Mouse (Mus musculus) midbrain, embryonic 16.5 days (tissue): Measurements from ENCODE around the gene Adipor1. TPM values are rescaled to one million over a fixed set of nuclear protein-coding genes. Genes with fewer than 3 reads are reported as not detected.

ENCODE experiments used
- ATAC-seq: fragments of 200-750 bp; cut with Nextera tagmentation; 2 replicates; pipeline ENCODE4 v1.8.0; 2017; ENCODE audit warnings: moderate TSS enrichment
- H3K27ac ChIP-seq: fragments of 300-500 bp; sonication (generic); 2 replicates; pipeline ENCODE4 v1.5.1; 2014; ENCODE audit warnings: mild to moderate bottlenecking, low read length, mixed read lengths
- H3K27me3 ChIP-seq: fragments of 300-500 bp; sonication (generic); 2 replicates; pipeline ENCODE4 v1.6.1; 2014; ENCODE audit warnings: low read depth, low read length, mixed read lengths; ENCODE audit not compliant: control insufficient read depth, insufficient read depth
- H3K36me3 ChIP-seq: fragments of 300-500 bp; sonication (generic); 2 replicates; pipeline ENCODE4 v1.6.1; 2014; ENCODE audit warnings: mild to moderate bottlenecking, low read length, moderate library complexity, mixed read lengths; ENCODE audit not compliant: control insufficient read depth, insufficient read depth
- H3K4me1 ChIP-seq: fragments of 300-500 bp; sonication (generic); 2 replicates; pipeline ENCODE4 v1.6.1; 2014; ENCODE audit warnings: mild to moderate bottlenecking, low read length, mixed read lengths; ENCODE audit not compliant: control insufficient read depth, insufficient read depth
- H3K4me2 ChIP-seq: fragments of 300-500 bp; sonication (generic); 2 replicates; pipeline ENCODE4 v1.6.1; 2014; ENCODE audit warnings: mild to moderate bottlenecking, low read length, mixed read lengths
- H3K4me3 ChIP-seq: fragments of 300-500 bp; sonication (generic); 2 replicates; pipeline ENCODE4 v1.5.1; 2014; ENCODE audit warnings: low read depth, mild to moderate bottlenecking, low read length, moderate library complexity, mixed read lengths
- H3K9ac ChIP-seq: fragments of 300-500 bp; sonication (generic); 2 replicates; pipeline ENCODE4 v1.6.1; 2014; ENCODE audit warnings: low read depth, low read length, mixed read lengths
- H3K9me3 ChIP-seq: fragments of 300-500 bp; sonication (generic); replicated peaks from 2 replicates; pipeline ENCODE4 v1.6.1; 2014; ENCODE audit warnings: mild to moderate bottlenecking, low read length, mixed read lengths; ENCODE audit not compliant: control insufficient read depth, poor library complexity, severe bottlenecking
- WGBS: fragments of 180-500 bp; shearing (Covaris S2); extraction: QIAGEN DNeasy Blood & Tissue Kit; methylation state at CpG from one replicate; pipeline ENCODE4 v1.1.7; 2014; 5-methylcytosine and 5-hydroxymethylcytosine counted together
- polyA plus RNA-seq: library from polyadenylated mRNA; unstranded; fragments of >200 nt; fragmentation: Nextera tagmentation; extraction: Ambion mirVana; gene quantifications from 2 replicates; pipeline ENCODE4 v1.2.1, GENCODE M21; 2015

The Adipor1 gene
- polyA plus RNA-seq, 1 experiment from 2014 or later: 82.6 TPM

DNA sequence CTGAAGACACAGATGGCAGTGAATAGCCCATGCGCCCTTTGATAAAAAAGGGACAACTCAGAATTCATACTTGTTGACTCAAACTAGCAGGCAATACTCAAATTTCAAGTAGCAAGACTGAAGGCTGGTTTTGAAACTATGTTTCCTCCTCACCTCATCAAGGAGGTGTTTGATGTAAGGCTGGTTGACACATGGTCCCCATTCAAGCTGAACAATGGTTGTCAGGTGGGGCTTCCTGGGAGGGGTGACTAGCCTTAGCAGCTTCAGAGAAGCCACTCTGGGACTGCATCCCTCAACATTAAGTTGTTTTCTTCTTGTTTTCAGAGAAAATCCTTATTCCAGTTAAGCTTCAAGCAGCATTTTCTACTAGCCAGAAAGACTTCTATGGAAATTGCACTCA, 29.5 kb upstream of the Adipor1 start, which contains the start of gene 4933406M09Rik:
Gene 4933406M09Rik, plus strand, starts transcription at position 275 of the 400 bp plus-strand sequence.
- no peak within 1 kb of the TSS for H3K27ac ChIP-seq
- H3K27me3 ChIP-seq: no peaks in the 10 kb centered on the region; the same call in 1 of the 2 replicates
- H3K4me3 ChIP-seq: no peak within 1 kb of the TSS
- H3K4me2 ChIP-seq: no peak within 1 kb of the TSS
- WGBS: 96% methylated on average over 1 of the region's 1 CpGs
- ATAC-seq: no peak
- no peak within 1 kb of the TSS for H3K9ac ChIP-seq
- H3K4me1 ChIP-seq: peaks cover 13% of the 10 kb centered on the region
- peaks cover 3% of the 10 kb centered on the region; the same call in 1 of the 2 replicates for H3K9me3 ChIP-seq
- no peaks in the 10 kb centered on the region for H3K36me3 ChIP-seq

DNA sequence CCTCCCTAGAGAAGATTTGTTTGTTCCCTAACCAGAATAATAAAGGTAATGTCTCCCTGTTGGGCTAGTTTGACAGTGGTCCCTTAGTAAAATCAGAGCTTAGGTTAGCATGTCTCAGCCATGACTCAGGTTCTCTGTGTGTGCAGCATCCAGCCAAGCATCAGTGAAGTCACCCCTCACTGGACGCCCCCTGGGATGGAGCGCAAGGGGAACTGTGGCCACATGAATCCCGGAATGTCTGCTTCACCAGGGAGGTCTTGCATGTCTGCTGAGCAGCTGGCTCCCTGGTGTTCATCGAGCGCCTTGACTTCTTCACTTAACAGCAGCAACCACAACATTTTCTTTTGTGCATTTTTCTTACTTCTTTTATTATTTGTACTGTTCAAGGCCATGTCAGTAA, 21.4 kb upstream of the Adipor1 start:
- no peak overlapping the region for H3K9ac ChIP-seq
- no peak for ATAC-seq
- no peak overlapping the region for H3K4me3 ChIP-seq
- no peaks in the 10 kb centered on the region for H3K36me3 ChIP-seq
- WGBS: 53% methylated on average over 5 of the region's 5 CpGs
- H3K9me3 ChIP-seq: no peaks in the 10 kb centered on the region
- no peak overlapping the region for H3K27ac ChIP-seq
- no peak overlapping the region for H3K4me2 ChIP-seq
- H3K27me3 ChIP-seq: no peaks in the 10 kb centered on the region
- H3K4me1 ChIP-seq: no peaks in the 10 kb centered on the region

DNA sequence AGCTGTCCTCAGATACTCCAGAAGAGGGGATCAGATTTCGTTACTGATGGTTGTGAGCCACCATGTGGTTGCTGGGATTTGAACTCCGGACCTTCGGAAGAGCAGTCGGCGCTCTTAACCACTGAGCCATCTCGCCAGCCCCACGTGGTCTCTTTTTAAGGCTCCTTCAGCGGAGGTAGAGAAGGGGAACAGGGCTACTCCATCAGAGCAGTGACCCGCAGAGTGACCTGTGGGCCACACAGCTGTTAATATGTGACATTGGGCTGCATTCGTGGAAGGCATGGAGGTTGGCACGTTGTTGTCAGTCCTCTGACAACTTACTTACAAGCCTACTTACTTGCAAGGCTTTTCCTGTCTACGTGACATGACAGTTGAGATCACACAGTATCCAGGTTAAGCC, 17.0 kb upstream of the Adipor1 start:
- no peak for ATAC-seq
- H3K36me3 ChIP-seq: no peaks in the 10 kb centered on the region
- H3K9me3 ChIP-seq: no peaks in the 10 kb centered on the region
- no peak overlapping the region for H3K4me3 ChIP-seq
- no peaks in the 10 kb centered on the region; the same call in 1 of the 2 replicates for H3K27me3 ChIP-seq
- no peak overlapping the region for H3K9ac ChIP-seq
- H3K4me2 ChIP-seq: no peak overlapping the region
- H3K27ac ChIP-seq: no peak overlapping the region
- WGBS: 92% methylated on average over 12 of the region's 12 CpGs
- no peaks in the 10 kb centered on the region for H3K4me1 ChIP-seq

DNA sequence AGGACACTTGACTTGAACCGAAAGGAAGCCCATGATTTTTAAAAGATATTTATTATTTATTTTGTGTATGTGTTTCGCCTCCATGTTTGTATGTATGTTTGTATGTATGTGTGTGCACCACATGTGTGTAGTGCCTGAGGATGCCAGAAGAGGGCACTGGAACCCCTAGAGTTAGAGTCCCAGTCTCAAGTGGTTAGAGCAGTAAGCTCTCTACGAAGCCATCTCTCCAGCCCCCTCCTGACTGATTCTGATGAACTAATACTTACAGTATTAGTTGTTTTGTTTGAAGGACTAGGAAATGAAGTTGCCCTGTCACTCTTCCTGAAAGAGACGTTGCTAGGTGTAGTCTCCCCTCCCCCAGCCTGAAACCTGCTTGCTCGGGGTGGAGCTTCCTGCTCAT, 15.4 kb upstream of the Adipor1 start:
- H3K27ac ChIP-seq: no peak overlapping the region
- H3K4me3 ChIP-seq: no peak overlapping the region
- H3K9me3 ChIP-seq: no peaks in the 10 kb centered on the region
- WGBS: 59% methylated on average over 5 of the region's 5 CpGs
- H3K36me3 ChIP-seq: no peaks in the 10 kb centered on the region
- no peak for ATAC-seq
- H3K4me2 ChIP-seq: no peak overlapping the region
- H3K9ac ChIP-seq: no peak overlapping the region
- H3K27me3 ChIP-seq: no peaks in the 10 kb centered on the region; the same call in 1 of the 2 replicates
- no peaks in the 10 kb centered on the region for H3K4me1 ChIP-seq

DNA sequence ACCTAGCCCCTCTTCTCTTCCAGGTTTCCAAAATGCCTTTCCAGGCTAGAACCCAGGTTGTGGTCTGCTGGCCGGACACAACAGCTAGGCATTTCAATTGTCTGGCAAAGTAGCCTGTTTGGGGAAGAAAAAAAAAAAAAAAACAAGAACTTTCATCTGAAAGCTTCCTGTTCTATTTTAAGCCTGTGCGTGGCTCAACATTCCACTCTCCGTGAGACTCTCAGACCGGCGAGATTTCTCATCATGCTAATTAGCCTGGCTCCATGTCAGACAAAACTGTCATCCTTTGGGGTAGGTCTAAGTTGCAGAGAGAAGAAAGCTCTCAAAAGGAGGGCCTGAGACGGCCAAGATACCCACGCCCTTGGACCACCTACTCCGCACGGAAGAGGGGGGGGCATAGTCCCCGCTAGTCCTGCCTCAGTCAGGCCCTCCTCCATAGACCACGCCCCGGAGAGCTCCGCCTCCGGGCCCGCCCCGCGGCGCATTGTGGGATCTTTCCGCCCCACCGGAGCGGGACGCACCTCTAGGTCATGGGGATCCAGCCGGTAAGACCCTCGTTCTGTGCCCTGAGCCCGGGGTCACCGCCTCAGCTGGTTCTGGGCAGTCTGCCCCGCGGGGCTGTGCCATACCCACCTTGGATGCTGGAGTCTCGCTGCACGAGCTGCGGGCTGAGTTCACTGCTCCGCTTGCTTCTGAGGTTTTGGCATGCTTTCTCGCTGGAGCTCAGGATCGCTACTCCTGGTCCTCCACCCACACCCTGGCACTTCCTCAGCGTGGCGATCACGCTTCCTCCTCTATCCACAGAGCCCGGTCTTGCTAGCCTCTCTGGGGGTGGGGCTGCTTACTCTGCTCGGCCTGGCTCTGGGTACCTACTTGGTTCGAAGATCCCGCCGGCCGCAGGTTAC, 9.4 kb upstream of the Adipor1 start, which contains the start of gene Cyb5r1:
Gene Cyb5r1, plus strand, starts transcription at position 51 of the 905 bp plus-strand sequence.
- H3K4me1 ChIP-seq: no peaks in the 10 kb centered on the region
- H3K36me3 ChIP-seq: no peaks in the 10 kb centered on the region
- peak within 1 kb of the TSS; percentile 59 for H3K4me3 ChIP-seq
- WGBS: under 1% methylated on average over 43 of the region's 43 CpGs
- H3K9me3 ChIP-seq: no peaks in the 10 kb centered on the region
- ATAC-seq: peak; percentile 93
- H3K4me2 ChIP-seq: peak within 1 kb of the TSS; percentile 90
- H3K9ac ChIP-seq: peak within 1 kb of the TSS; percentile 72
- H3K27me3 ChIP-seq: no peaks in the 10 kb centered on the region
- H3K27ac ChIP-seq: 0 out of 2 replicates have a peak within 1 kb of the TSS, but pooled peaks have one; percentile 8

DNA sequence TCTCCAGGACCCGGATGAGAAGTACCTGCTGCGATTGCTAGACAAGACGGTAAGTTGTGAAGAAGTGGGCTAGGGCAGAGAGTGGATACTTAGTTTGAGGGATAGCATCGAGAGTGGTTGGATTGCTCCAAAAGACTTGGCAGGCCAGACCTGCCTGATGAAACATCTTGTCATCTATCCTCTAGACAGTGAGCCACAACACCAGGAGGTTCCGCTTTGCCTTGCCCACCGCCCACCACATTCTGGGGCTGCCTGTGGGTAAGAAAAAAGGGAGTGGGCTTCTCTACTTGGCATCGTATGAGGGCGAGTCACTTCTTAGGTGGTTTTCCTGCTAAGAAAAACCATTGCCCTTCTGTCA, 8.8 kb upstream of the Adipor1 start:
- Histone ChIP-seq H3K9ac (peak overlapping the region; percentile 72), H3K9me3 (no peaks in the 10 kb centered on the region), H3K27ac (no peak overlapping the region), H3K4me3 (peak overlapping the region; percentile 59), H3K36me3 (no peaks in the 10 kb centered on the region), H3K4me2 (peak overlapping the region; percentile 90), H3K27me3 (no peaks in the 10 kb centered on the region), H3K4me1 (no peaks in the 10 kb centered on the region)
- ATAC-seq: peak; percentile 67
- WGBS: 39% methylated on average over 8 of the region's 8 CpGs

DNA sequence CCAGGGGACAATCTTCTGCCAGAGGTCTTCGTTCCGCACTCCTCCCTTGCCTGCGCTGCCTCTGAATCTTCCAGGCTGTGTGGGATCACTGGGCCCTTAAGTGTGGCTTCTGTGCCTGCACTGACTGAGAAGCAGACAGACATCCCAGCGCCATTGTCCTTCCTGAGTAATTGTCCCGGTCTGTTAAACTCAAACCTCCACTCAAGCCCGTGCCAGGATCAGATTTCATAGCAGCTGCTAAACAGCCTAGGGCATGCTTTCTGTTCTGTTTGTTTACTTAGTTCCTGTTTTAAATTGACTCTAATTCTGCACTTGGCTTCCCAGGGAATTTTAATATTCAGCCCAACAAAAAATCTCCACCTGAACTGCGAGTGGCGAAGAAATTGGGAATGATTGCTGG, 7.1 kb upstream of the Adipor1 start:
- no peaks in the 10 kb centered on the region for H3K4me1 ChIP-seq
- no peak overlapping the region for H3K4me3 ChIP-seq
- H3K9me3 ChIP-seq: no peaks in the 10 kb centered on the region
- no peak overlapping the region for H3K4me2 ChIP-seq
- no peak overlapping the region for H3K27ac ChIP-seq
- no peaks in the 10 kb centered on the region for H3K36me3 ChIP-seq
- no peaks in the 10 kb centered on the region for H3K27me3 ChIP-seq
- no peak for ATAC-seq
- 76% methylated on average over 8 of the region's 8 CpGs for WGBS
- H3K9ac ChIP-seq: no peak overlapping the region

DNA sequence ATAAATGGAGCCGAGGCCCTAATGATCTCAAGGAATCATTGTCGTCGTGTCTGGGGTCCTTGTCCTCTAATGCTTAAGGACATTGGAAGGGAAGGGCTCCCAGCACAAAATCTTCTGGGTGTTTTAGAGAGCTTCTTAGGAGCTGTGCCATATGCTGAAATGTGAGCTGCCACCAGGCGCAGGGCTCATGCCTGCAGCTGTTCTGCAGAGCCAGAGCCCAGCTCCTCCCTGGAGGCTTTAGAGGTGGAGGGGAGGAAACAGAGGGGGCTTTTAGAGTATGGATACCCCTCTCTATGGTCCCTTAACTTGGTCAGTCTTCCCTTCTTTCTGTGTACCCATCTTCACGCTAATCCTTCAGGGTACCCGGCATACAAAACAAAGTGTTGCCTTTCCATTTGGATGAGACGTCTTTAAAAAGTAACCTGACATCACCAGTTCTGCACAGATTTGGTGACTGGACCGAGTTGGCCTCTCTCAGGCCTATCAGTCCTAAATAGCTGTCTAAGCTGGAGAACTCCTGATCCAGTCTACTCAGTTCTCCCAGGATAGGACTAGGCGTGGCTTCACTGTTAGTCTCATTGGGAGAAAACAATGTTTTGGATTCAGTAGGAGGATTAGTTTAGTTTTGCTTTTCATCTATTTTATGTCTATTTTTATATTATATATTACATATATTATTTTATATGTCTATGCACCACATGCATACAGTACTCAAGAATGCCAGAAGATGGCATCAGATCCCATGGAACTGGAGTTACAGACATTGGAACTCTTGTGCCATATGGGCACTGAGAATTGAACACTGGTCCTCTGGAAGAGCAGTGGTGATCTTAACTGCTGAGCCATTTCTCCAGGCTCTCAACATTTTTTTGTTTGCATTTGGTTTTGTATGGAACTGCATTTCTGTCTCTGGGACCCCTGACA, 3.2 kb upstream of the Adipor1 start:
- Histone ChIP-seq H3K4me3 (no peak overlapping the region), H3K4me1 (peaks cover 17% of the 10 kb centered on the region), H3K36me3 (no peaks in the 10 kb centered on the region), H3K4me2 (no peak overlapping the region), H3K9me3 (no peaks in the 10 kb centered on the region), H3K9ac (no peak overlapping the region), H3K27me3 (no peaks in the 10 kb centered on the region), H3K27ac (no peak overlapping the region)
- ATAC-seq: no peak
- WGBS: 91% methylated on average over 9 of the region's 9 CpGs
